Mouse (Mus musculus) CH12.LX (cell line): ENCODE measurements around the gene Nt5c3. TPM values are rescaled to one million over a fixed set of nuclear protein-coding genes. Genes with fewer than 3 reads are reported as not detected.

ENCODE experiments used
- DNase-seq: peaks from one replicate; pipeline ENCODE4 v3.0.0-alpha.2; 2013; ENCODE audit errors: extremely low read depth
- H3K27ac ChIP-seq: 2 replicates; pipeline ENCODE4 v1.5.1; 2012; ENCODE audit warnings: low read depth, mild to moderate bottlenecking, control low read depth, moderate library complexity; ENCODE audit not compliant: insufficient read depth
- H3K27me3 ChIP-seq: replicated peaks from 2 replicates; pipeline ENCODE3; 2012; ENCODE audit warnings: inconsistent platforms
- H3K36me3 ChIP-seq, 2 experiments: replicated peaks in 1 of 2; 2 replicates each; pipeline versions ENCODE3 to v1.6.1; 2012; ENCODE audit warnings: inconsistent platforms in 1 of 2, low read length in 1 of 2, mild to moderate bottlenecking in 1 of 2, mixed read lengths in 1 of 2, moderate library complexity in 1 of 2; ENCODE audit not compliant: control insufficient read depth in 1 of 2, insufficient read depth in 1 of 2
- H3K4me1 ChIP-seq, 2 experiments: 2 replicates each; pipeline ENCODE4 v1.6.1; 2012; ENCODE audit warnings: inconsistent platforms in 1 of 2, moderate library complexity in 1 of 2; ENCODE audit not compliant: insufficient read depth in 2 of 2, control insufficient read depth in 1 of 2
- H3K4me2 ChIP-seq: 2 replicates; pipeline ENCODE4 v1.6.1; 2012; ENCODE audit warnings: low read depth, mild to moderate bottlenecking, control low read depth; ENCODE audit not compliant: poor library complexity, insufficient read depth, severe bottlenecking
- H3K4me3 ChIP-seq, 3 experiments: fragments of 150-350 bp in 1 of 3; sonication (generic) in 1 of 3; replicated peaks in 1 of 3; 2 replicates each; pipeline versions ENCODE3 to v1.5.1; 2011 to 2012; ENCODE audit warnings: low read depth in 2 of 3, low read length in 2 of 3, mild to moderate bottlenecking in 2 of 3, moderate library complexity in 2 of 3, control low read depth in 1 of 3, improper control_type of control experiment in 1 of 3, inconsistent platforms in 1 of 3, mixed read lengths in 1 of 3; ENCODE audit not compliant: poor library complexity in 1 of 3
- H3K79me2 ChIP-seq: replicated peaks from 2 replicates; pipeline ENCODE4 v1.6.1; 2012; ENCODE audit warnings: mild to moderate bottlenecking, moderate library complexity; ENCODE audit not compliant: control insufficient read depth, poor library complexity, insufficient read depth, severe bottlenecking; ENCODE audit errors: extremely low read depth
- H3K9ac ChIP-seq: 2 replicates; pipeline ENCODE4 v1.6.1; 2012; ENCODE audit warnings: low read depth, mild to moderate bottlenecking, control low read depth, moderate library complexity; ENCODE audit not compliant: insufficient read depth
- H3K9me3 ChIP-seq: replicated peaks from 2 replicates; pipeline ENCODE3; 2012; ENCODE audit warnings: low read length, inconsistent platforms, mixed read lengths
- BHLHE40 ChIP-seq: IDR thresholded peaks from 2 replicates; pipeline ENCODE4 v1.6.1; 2011; ENCODE audit warnings: mild to moderate bottlenecking, low read depth, low read length, improper control_type of control experiment
- CHD2 ChIP-seq: IDR thresholded peaks from 2 replicates; pipeline ENCODE4 v1.6.1; 2011; ENCODE audit warnings: low read length, improper control_type of control experiment
- CTCF ChIP-seq, 2 experiments: IDR thresholded peaks in 1 of 2; conservative IDR thresholded peaks in 1 of 2; 2 replicates each; pipeline ENCODE4 v1.5.1; 2011 to 2012; ENCODE audit warnings: low read depth in 2 of 2, low read length in 2 of 2, improper control_type of control experiment in 1 of 2, inconsistent platforms in 1 of 2, mild to moderate bottlenecking in 1 of 2, moderate library complexity in 1 of 2
- ELF1 ChIP-seq: IDR thresholded peaks from 2 replicates; pipeline ENCODE4 v1.6.1; 2014; ENCODE audit warnings: low read depth, mild to moderate bottlenecking, inconsistent platforms, low read length, improper control_type of control experiment
- EP300 ChIP-seq: IDR thresholded peaks from 2 replicates; pipeline ENCODE4 v1.6.1; 2011; ENCODE audit warnings: low read length, improper control_type of control experiment
- ETS1 ChIP-seq: conservative IDR thresholded peaks from 2 replicates; pipeline ENCODE4 v1.6.1; 2012; ENCODE audit warnings: low read depth, mild to moderate bottlenecking, inconsistent platforms, low read length, improper control_type of control experiment, moderate library complexity
- GABPA ChIP-seq: IDR thresholded peaks from 2 replicates; pipeline ENCODE4 v1.6.1; 2012; ENCODE audit warnings: low read depth, low read length, improper control_type of control experiment, inconsistent platforms; ENCODE audit not compliant: insufficient replicate concordance
- HCFC1 ChIP-seq: IDR thresholded peaks from 2 replicates; pipeline ENCODE4 v1.6.1; 2012; ENCODE audit warnings: low read depth, mild to moderate bottlenecking, inconsistent platforms, low read length, improper control_type of control experiment
- KAT2A ChIP-seq: IDR thresholded peaks from 2 replicates; pipeline ENCODE4 v1.6.1; 2012; ENCODE audit warnings: low read length, improper control_type of control experiment, inconsistent platforms; ENCODE audit not compliant: insufficient replicate concordance
- MAFK ChIP-seq: IDR thresholded peaks from 2 replicates; pipeline ENCODE4 v1.6.1; 2011; ENCODE audit warnings: low read length, improper control_type of control experiment; ENCODE audit not compliant: insufficient replicate concordance
- MAX ChIP-seq: IDR thresholded peaks from 2 replicates; pipeline ENCODE4 v1.6.1; 2011; ENCODE audit warnings: low read length, improper control_type of control experiment
- MAZ ChIP-seq: IDR thresholded peaks from 2 replicates; pipeline ENCODE4 v1.6.1; 2012; ENCODE audit warnings: low read depth, mild to moderate bottlenecking, inconsistent platforms, low read length, improper control_type of control experiment, moderate library complexity
- MEF2A ChIP-seq: IDR thresholded peaks from 2 replicates; pipeline ENCODE4 v1.6.1; 2014; ENCODE audit warnings: low read depth, mild to moderate bottlenecking, inconsistent platforms, low read length, improper control_type of control experiment, borderline replicate concordance
- MXI1 ChIP-seq: IDR thresholded peaks from 2 replicates; pipeline ENCODE4 v1.6.1; 2011; ENCODE audit warnings: mild to moderate bottlenecking, low read depth, low read length, improper control_type of control experiment
- MYC ChIP-seq: IDR thresholded peaks from 2 replicates; pipeline ENCODE4 v1.6.1; 2011; ENCODE audit warnings: low read depth, mild to moderate bottlenecking, improper control_type of control experiment, low read length
- NELFE ChIP-seq: IDR thresholded peaks from 2 replicates; pipeline ENCODE4 v1.6.1; 2011; ENCODE audit warnings: low read depth, low read length, improper control_type of control experiment
- NRF1 ChIP-seq: IDR thresholded peaks from 2 replicates; pipeline ENCODE4 v1.6.1; 2014; ENCODE audit warnings: low read depth, mild to moderate bottlenecking, inconsistent platforms, low read length, improper control_type of control experiment, moderate library complexity
- PAX5 ChIP-seq: IDR thresholded peaks from 2 replicates; pipeline ENCODE4 v1.6.1; 2012; ENCODE audit warnings: low read length, inconsistent platforms, mixed read lengths
- POLR2A ChIP-seq: IDR thresholded peaks from 2 replicates; pipeline ENCODE4 v1.6.1; 2011; ENCODE audit warnings: low read depth, mild to moderate bottlenecking, improper control_type of control experiment, low read length
- POLR2AphosphoS2 ChIP-seq: IDR thresholded peaks from 2 replicates; pipeline ENCODE4 v1.6.1; 2011; ENCODE audit warnings: low read depth, low read length, improper control_type of control experiment
- RAD21 ChIP-seq: IDR thresholded peaks from 2 replicates; pipeline ENCODE4 v1.6.1; 2011; ENCODE audit warnings: low read depth, mild to moderate bottlenecking, low read length, improper control_type of control experiment, moderate library complexity
- SIN3A ChIP-seq: IDR thresholded peaks from 2 replicates; pipeline ENCODE4 v1.6.1; 2012; ENCODE audit warnings: low read length, improper control_type of control experiment, inconsistent platforms
- SMC3 ChIP-seq: IDR thresholded peaks from 2 replicates; pipeline ENCODE4 v1.6.1; 2011; ENCODE audit warnings: low read depth, low read length, improper control_type of control experiment
- UBTF ChIP-seq: IDR thresholded peaks from 2 replicates; pipeline ENCODE4 v1.6.1; 2012; ENCODE audit warnings: low read depth, mild to moderate bottlenecking, inconsistent platforms, low read length, improper control_type of control experiment, moderate library complexity
- USF1 ChIP-seq: IDR thresholded peaks from 2 replicates; pipeline ENCODE4 v1.6.1; 2014; ENCODE audit warnings: low read depth, mild to moderate bottlenecking, inconsistent platforms, low read length, improper control_type of control experiment
- USF2 ChIP-seq: conservative IDR thresholded peaks from 2 replicates; pipeline ENCODE4 v1.6.1; 2011; ENCODE audit warnings: low read depth, low read length, improper control_type of control experiment
- ZC3H11A ChIP-seq: IDR thresholded peaks from 2 replicates; pipeline ENCODE4 v1.6.1; 2012; ENCODE audit warnings: low read depth, mild to moderate bottlenecking, inconsistent platforms, low read length, improper control_type of control experiment
- ZKSCAN1 ChIP-seq: IDR thresholded peaks from 2 replicates; pipeline ENCODE4 v1.6.1; 2012; ENCODE audit warnings: low read depth, inconsistent platforms, low read length, improper control_type of control experiment, borderline replicate concordance
- ZNF384 ChIP-seq: IDR thresholded peaks from 2 replicates; pipeline ENCODE4 v1.6.1; 2012; ENCODE audit warnings: low read depth, low read length, improper control_type of control experiment, inconsistent platforms
- dilution Hi-C: fragments of 300-500 bp; cut with MboI; formaldehyde crosslinking; loops from 2 replicates; pipeline ENCODE4 v1.14.3; 2020; ENCODE audit warnings: low sequenced_read_pairs; ENCODE audit not compliant: extremely low pct_unique_long_range_greater_than_20kb, extremely low pct_ligation_motif_present
- in situ Hi-C: fragments of 300-500 bp; cut with MboI; formaldehyde crosslinking; loops from 3 replicates; pipeline ENCODE4 v1.14.3; 2019; ENCODE audit warnings: low sequenced_read_pairs, low pct_ligation_motif_present, low pct_unique_long_range_greater_than_20kb, mixed read lengths
- polyA plus RNA-seq: library from polyadenylated mRNA; unstranded; fragments of >175 nt; gene quantifications from 2 replicates; pipeline ENCODE4 v1.2.1, GENCODE M21; 2012; ENCODE audit warnings: low read depth; ENCODE audit not compliant: insufficient read length
- total RNA-seq, 2 experiments: library from RNA; depleted of rRNA; stranded (reverse); fragments of 300-350 nt in 1 of 2; fragments of >200 nt in 1 of 2; gene quantifications; 2 replicates each; pipeline ENCODE4 v1.2.3; 2012 to 2014

The Nt5c3 gene
- total and polyA plus RNA-seq, 3 experiments = 23.7 to 82.4 (median 36.5) TPM

- peaks cover 0 to 24% of the 10 kb centered on the region in 2 experiments; a peak in 2 of 4 replicates for H3K4me1 ChIP-seq
- no peaks in the 10 kb centered on the region for H3K9me3 ChIP-seq
- no peak overlapping the region for H3K4me3 ChIP-seq
- no peak overlapping the region for H3K9ac ChIP-seq
- in situ Hi-C loops = loop anchor here (10.0 kb wide), 1 partner anchor 98 kb away; no protein-coding TSS in a partner anchor
- DNase-seq = no peak
- peaks cover 0 to 1% of the 10 kb centered on the region in 2 experiments for H3K36me3 ChIP-seq
- H3K27me3 ChIP-seq = no peaks in the 10 kb centered on the region
- no peak overlapping the region for H3K4me2 ChIP-seq
- dilution Hi-C loops = no loop called here
- TF ChIP-seq SIN3A (no peak), BHLHE40 (no peak), MXI1 (no peak), MAFK (no peak), CHD2 (no peak), MAX (no peak), MYC (no peak), RAD21 (no peak), USF2 (no peak), ETS1 (no peak), CTCF (conservative IDR thresholded peaks at IDR 0.05 in 1 of 2, IDR thresholded peaks at IDR 0.05 in 1 of 2; ENCODE audit: low read depth in 2 of 2, low read length in 2 of 2) (no peak)
- H3K79me2 ChIP-seq = peaks cover 12% of the 10 kb centered on the region; the same call in 1 of the 2 replicates
- H3K27ac ChIP-seq = no peak overlapping the region
Observed at GRCm38 (mm10) chr6:56902606-56903520, 20.9 kb downstream of the Nt5c3 start.

DNA sequence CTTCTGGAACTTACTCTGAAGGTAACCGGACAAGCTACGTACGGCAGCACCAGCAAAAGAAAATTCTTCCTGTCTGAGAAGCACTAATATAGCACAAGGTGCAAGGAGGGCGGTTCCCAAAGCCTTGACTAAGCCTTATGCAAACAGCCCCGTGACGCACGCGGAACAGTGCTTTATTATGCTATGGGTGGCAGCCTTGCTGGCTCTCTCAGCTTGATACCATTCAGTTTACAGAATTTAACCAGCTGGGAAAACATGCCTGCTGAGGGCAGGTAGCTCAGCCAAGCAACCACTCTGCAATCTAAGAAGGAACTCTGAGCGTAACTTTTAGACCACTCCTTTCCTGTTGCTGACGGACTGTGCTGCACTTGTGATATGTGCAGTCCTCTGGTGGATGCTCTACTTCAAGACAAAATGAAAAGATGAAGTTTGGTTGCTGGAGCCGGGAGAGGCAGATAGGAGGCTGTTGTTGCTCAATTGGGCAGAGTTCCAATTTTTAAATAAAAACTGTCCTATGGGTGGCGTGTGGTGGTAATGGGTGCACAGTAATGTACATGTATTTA is 21.8 kb downstream of the Nt5c3 start:
- H3K4me3 ChIP-seq = peak overlapping the region; percentile 51 to 52 (median 52)
- dilution Hi-C loops (no loop called here), in situ Hi-C loops (loop anchor here (10.0 kb wide), 1 partner anchor 97 kb away; no protein-coding TSS in a partner anchor)
- no peaks in the 10 kb centered on the region for H3K9me3 ChIP-seq
- H3K79me2 ChIP-seq = peaks cover 12% of the 10 kb centered on the region; the same call in 1 of the 2 replicates
- H3K4me2 ChIP-seq = peak overlapping the region; percentile 74
- H3K36me3 ChIP-seq = peaks cover 0 to 8% of the 10 kb centered on the region in 2 experiments
- DNase-seq = peak; percentile 87
- H3K27me3 ChIP-seq = no peaks in the 10 kb centered on the region
- no peak overlapping the region for H3K27ac ChIP-seq
- H3K9ac ChIP-seq = no peak overlapping the region
- H3K4me1 ChIP-seq = peaks cover 0 to 32% of the 10 kb centered on the region in 2 experiments; a peak in 2 of 4 replicates
- TF ChIP-seq EP300 (no peak), KAT2A (no peak), NRF1 (no peak), MAX (0 out of 2 replicates have a peak, but pooled peaks have one; percentile 41), CTCF (conservative IDR thresholded peaks at IDR 0.05 in 1 of 2, IDR thresholded peaks at IDR 0.05 in 1 of 2; ENCODE audit: low read depth in 2 of 2, low read length in 2 of 2) (no peak), ZNF384 (no peak), PAX5 (no peak), USF1 (no peak), POLR2A (peak; percentile 84), SIN3A (peak; percentile 59; the same call in 1 of the 2 replicates), ZC3H11A (no peak), ZKSCAN1 (no peak), SMC3 (no peak), RAD21 (no peak), MEF2A (no peak), UBTF (no peak), MAZ (no peak), GABPA (no peak), ELF1 (peak; percentile 82), HCFC1 (no peak), MXI1 (no peak; the same call in 1 of the 2 replicates), BHLHE40 (peak; percentile 50), NELFE (peak; percentile 69), POLR2AphosphoS2 (0 out of 2 replicates have a peak, but pooled peaks have one; percentile 42), USF2 (no peak)
